Mouse (Mus musculus) layer of hippocampus, adult 11-12 months (tissue): ENCODE data around the gene Gpr152.
A peak's percentile ranks its signal among the peaks of the same experiment; 100 is the strongest.

Experiments used
- DNase-seq: peaks from one replicate; pipeline ENCODE4 v3.0.0; 2022; ENCODE audit warnings: low spot score

The Gpr152 gene

DNA sequence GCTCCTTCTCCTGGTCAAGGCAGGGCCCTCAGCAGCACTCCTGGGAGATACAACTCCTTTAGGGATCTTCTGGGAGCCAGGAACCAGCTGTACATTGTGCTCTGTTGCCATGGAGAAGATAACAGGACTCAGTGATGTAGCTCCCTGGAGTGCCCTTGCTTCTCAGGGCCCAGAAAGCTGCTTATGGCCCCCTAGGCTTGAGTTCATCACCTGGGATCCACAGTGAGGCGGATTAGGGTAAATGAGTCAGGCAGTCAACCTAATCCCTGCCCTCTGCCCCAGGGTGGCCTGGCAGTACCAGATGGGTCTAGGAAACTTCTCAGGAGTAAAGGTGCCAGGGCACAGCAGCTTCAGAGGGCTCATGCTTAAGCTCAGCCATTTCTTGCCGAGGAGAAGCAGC is at the start of gene Gpr152:
Gpr152 (plus strand) TSS at position 342 of the 400 bp plus-strand sequence.
- no peak for DNase-seq

DNA sequence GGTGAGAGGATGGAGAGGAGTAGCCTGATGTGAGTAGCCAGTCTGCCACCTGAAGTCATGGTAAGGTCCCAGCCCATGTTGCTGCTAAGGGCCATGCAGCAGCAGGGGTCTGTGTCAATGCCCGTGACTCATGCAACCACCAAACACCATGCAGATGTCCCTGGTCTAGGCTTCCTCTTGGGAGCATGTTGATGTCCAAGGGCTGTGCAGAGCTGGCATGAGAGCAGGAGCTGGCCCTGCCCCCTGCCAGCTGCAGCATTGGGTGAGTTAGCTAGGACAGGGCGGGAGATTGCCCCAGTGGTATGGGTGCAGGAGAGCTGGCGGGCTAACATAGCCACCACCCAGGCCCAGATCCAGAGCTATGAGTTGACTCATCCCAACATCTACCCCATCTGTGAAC is 49.1 kb upstream of the Gpr152 start:
- no peak for DNase-seq

DNA sequence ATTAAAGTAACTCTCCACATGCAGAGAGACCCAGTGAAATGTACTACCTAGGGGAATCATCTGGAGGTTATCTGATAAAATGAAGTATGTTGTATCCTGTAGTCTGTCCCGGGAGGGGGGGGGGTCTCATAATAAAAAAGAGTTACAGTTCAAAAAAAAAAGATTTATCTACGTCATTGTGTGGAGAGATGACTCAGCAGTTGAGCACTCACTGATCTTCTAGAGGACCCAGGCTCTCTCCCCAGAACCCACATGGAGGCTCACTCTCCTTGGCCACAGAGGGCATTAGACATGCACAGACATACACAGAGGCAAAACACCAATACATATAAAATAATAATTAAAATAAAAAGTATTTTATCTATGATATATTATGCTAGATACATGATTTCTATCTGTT is 48.2 kb upstream of the Gpr152 start:
- DNase-seq, result no peak

DNA sequence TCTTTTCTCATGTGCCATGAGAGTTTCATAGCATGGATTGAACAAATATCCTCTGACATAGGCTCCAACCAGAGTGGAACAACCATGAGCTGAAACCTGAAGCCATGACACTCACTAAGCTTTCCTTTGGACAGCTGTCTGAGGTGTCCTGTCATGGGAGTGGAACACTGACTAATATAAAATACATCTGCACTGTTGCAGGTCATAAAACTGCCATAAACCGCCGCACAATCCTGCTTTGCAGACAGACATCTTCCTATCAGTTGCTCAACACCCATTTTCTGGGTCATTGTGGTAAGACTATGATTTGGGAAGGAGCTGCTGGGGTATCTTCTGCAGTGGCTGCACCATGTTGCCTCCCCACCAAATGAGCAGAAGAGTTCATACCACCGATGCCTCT is 46.8 kb upstream of the Gpr152 start:
- DNase-seq, result no peak

DNA sequence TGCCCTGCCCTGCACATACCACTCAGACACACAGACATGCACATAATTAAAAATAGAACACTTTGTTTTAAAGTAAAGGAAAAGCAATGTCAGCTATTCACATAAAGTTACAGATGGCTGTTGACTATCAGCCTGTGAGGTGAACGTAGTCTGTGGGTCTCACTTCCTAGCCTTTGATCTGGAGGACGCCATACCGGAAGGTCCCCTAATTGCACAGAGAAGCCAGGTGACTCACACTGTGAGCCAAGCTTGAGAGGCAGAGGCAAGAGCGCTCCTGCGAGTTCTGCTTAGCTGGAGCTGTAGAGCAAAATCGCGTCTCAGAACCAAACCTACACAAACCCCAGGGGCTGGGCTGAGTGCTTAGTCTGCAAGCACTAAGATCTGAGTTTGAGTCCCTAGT is 45.8 kb upstream of the Gpr152 start:
- DNase-seq, result no peak

DNA sequence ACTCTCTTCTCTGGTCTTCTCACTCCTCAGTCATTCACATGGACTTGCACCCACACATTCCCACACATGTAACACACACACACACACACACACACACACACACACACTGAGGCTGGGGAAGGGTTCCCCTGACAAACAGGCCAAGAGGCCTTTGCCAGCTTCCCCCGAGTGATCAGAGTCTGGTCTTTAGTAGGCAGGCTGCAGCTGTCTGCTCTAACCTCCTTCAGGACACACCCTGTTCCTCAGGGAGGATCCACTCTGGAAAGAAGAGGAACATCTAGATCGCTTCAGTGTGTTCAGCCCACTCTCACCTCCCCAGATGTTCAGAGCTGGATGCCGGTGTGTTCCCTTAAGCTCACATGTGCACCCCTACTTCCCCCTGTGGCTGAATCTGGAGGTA is 45.2 kb upstream of the Gpr152 start:
- no peak for DNase-seq

DNA sequence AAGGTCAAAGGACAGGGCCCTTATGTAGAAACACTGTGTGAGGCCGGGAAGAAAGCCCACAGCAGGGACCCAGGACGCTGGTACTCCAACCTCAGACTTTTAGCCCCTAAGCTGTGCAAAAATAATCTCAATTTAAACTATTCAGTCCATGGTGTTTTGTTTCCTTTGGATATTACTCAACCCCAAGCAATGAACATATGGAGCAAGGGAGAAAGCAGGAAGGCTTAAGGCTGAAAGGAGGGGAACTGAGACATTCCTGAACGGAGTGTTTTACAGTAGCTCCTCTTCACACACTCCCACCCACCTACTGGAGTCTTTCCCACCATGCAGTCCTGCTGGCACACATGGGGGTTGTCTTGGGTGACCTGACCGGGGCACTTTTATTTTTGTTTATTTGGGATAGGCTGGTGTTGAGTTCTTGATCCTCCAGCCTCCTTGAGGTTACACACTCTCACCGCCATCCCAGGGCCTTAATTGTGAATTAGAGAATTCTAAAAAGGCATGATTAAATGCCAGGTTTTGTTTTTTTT is 44.7 kb upstream of the Gpr152 start:
- DNase-seq, result no peak

DNA sequence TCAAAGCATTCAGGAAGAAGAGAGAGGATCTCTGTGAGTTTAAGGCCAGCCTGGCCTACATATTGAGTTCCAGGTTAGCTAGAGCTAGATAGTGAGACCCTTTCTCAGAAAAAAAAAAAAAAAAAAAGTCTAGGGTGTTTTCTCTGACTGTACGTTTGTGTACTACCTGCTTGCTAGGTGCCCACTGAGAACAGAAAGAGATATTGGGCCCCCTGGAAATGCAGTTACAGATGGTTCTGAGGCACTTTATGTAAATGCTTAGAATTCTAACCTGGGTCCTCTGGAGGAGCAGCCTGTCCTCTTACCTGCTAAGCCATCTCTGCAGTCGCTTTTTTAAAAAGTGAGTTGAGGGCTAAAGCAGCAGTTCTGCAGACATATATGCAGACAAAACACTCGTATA is 43.8 kb upstream of the Gpr152 start:
- DNase-seq, result no peak

DNA sequence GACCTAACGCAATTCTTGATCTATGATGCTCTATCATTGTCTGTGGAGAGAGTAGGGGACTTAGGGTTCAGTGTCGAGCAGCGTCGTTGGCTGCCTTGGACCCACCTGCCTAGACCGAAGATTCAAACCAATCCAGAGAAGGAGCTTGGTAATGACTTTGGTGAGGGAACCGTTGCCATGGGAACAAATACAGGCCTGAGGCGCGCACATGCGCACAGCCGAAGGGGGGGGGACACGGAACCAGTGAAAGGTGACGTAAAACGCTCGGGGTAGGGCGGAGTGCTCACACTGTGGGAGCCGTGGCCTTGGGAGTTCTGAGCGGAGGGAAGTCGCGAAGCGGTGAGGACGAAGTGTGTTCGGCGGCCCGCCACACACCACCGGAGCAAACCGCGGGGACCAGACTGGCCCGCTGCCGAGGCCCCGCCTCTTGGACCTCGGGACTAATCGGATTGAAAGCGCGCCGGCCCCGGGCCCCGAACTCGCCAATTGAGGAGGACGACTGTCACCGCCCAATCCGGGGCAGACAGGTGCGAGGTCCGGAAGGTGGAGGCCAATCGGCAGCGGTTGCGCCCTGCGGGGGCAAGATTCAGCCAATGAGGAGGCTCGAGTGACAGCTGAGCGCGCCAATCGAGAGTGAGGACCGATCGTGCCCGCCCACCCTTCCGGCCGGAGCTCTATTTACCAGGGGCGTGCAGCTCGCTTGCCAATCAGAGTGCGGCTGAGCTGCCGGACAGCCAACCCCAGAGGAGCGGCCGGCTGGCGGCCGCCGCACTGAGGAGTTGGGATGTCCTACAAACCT is 42.7 kb upstream of the Gpr152 start, which contains the start of gene Cdk2ap2:
Cdk2ap2 (plus strand) TSS at position 541 of the 799 bp plus-strand sequence.
- DNase-seq, result peak; percentile 100

DNA sequence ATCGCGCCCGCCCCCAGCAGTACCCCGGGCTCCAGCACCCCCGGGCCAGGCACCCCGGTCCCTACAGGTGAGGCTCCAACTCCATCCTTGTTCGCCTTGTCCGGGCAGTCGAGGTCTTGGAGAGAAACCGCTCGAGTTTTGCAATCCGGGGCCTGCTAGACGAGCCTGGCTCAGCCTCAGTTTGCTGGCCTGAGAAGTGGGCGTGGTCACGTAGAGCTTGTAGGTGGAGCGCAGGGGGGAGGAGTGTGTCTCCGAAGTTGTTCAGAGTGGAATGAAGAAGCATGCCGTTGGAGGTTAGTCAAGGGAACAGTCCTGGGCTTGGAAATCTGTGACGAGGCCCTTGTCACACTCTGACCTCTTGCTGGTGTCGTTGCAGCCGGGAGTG is 42.2 kb upstream of the Gpr152 start:
- peak; percentile 77 for DNase-seq

DNA sequence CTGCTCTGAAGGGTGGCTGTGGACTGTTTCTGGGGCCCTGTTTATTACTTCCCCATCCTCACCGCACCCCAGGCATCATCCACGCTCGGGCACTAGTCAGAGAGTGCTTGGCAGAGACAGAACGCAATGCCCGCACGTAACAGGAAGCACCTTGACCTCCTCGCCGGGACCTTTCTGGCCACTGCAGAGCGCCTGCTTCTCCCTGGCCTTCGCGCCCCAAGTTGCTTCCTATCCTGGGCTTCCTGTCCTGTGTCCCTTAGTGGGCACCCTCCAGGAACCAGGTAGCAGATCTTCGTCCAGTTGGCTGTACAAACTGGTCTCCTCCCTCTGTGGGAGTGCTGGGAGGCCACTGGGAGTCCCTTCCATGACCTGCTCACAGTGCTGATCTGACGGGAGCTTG is 41.2 kb upstream of the Gpr152 start:
- no peak for DNase-seq

DNA sequence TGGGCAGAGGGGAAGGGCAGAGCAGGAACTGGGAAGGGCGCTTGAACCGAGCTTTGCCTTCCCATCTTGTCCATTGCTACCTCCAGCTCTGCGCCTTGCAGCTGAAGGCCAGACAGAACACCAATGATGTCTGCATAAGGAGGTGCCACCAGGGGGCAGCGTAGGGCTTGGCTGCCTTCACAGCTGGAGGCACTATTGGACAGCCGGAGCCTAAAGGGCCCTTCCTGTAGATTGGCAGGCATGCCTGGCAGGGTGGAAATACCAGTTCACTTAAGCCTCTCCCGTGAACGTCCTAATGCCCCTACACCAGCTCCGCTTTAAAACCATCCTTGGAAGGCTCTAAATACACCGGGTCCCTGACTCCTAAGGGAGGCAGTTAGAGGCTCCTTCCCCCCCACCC is 40.5 kb upstream of the Gpr152 start:
- DNase-seq, result peak; percentile 93

DNA sequence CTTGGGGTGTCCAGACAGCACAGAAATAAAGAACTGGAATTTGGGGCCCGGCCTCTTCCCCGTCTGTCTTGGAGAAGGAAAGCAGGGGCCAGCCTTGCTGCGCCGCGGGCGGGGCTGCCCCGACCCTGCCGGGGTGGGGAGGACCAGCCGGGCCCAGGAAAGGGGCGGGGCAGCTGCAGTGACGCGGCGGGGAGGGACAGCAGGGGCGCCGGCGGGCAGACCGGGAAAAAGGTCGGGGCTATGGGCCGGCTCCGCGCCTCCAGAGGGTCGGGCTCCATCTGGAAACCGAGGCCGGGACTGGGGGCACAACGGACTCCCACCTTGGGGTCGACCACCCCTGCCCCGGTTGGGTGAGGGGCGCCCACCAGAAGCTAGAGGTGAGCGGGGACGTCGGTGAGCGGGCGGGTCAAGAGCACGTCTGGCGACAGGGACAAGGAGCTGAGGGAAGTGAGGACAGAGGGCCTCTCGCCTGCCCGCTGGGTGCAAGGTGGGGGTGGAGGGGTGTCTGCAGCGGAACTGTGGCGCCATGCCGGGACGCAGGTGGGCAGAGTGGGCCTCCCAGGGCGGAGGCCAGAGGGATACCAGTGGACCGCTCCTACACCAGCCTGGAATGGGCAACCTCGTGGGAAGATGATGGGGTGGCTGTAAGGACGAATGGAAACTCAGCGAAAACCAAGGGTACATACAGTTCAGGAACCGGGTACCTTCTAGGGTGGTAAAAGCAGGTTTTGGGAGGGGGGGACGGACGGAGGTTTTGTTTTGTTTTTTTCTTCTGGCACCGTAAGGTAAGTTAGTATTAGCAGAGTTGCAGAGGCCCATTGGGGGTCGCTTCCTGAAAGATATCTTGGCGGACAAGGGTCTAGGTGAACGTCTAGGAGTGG is 39.5 kb upstream of the Gpr152 start, which contains the start of gene Pitpnm1:
Pitpnm1 (plus strand) TSS at position 162 of the 881 bp plus-strand sequence.
- no peak for DNase-seq

DNA sequence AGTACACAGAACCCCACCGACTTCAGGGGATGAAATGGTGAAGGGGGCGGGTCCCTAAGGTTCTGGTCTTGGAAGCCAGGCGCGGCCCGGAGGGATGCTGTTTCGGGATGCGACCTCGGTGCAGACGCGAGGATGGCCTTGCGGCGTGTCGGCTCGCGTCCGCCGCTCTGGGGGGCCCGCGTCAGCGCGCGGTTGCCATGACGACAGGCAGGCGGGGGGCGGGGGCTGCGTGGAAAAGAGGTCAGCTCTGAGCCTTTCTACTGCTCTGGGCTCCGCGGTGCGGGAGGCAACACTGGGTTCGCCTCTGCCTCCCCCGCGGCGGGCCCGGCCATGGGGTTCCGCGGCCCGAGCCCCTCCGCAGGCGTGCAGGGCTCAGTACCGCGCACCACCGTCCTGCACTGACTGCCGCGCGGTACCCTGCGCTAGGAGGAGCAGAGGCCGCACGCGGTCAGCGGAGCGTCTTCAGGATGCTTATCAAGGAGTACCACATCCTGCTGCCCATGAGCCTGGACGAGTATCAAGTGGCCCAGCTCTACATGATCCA is 38.8 kb upstream of the Gpr152 start:
- peak; percentile 60 for DNase-seq

DNA sequence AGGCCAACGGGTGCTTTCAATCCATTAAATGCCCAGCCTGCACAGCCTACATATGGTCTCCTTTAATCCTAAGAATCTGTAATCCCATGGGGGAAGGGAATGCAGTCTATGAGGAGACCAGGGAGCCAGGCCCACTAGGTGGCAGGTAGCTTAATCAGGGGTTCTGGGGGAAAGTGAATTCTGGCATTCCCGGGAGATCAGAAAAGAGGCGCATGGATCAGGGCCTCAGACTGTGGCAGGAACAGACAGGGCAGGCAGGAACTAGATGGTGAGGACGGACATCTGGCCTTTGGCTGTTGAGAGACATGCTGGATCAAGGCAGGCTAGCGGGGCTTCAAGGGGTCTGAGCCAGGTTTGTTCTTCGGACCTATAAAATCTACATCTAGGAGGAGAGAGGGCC is 38.1 kb upstream of the Gpr152 start:
- DNase-seq, result no peak

DNA sequence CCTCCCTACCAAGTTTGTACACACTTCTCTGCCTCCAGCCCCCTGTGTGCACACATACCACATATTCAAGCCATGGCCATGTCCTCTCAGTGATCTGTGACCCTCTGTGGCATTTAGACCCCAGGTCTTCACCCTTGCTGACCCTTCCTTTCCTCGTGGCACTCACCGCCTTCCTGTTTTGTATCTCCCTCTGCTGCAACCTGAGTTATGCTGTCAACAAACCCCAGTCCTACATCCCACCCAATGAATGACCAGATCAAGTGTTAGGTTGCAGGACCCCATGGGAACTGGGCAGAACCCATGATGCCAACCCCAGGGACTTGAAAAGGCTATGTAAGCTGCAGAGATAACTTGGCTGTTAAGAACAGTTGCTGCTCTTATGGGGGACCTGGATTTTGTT is 37.5 kb upstream of the Gpr152 start:
- no peak for DNase-seq

DNA sequence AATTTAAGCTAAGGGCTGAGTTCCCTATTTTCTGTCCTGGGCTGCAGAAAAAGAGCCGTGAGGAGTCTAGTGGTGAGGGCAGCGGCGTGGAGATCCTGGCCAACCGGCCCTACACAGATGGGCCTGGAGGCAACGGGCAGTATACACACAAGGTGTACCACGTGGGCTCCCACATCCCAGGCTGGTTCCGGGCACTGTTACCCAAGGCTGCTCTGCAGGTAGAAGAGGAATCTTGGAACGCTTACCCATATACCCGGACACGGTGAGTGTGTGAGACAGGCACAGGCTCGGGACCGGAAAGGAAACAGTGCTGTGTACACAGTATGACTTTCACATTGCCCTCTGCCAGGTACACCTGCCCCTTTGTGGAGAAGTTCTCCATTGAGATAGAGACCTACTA is 37.0 kb upstream of the Gpr152 start:
- DNase-seq, result no peak

DNA sequence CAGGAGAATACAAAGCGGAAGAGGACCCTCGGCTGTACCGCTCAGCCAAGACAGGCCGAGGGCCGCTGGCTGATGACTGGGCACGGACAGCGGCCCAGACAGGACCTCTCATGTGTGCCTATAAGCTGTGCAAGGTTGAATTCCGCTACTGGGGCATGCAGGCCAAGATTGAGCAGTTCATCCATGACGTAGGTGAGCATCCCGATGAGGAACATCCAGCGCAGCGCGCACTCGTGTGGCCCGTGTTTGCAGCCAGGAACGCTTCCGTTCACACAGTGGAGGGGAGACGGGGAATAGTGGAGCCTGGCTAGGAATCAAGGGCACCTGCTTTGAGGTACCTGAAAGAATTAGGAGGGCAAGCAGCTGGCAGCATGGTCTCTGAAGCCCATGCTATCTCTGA is 36.3 kb upstream of the Gpr152 start:
- no peak for DNase-seq

DNA sequence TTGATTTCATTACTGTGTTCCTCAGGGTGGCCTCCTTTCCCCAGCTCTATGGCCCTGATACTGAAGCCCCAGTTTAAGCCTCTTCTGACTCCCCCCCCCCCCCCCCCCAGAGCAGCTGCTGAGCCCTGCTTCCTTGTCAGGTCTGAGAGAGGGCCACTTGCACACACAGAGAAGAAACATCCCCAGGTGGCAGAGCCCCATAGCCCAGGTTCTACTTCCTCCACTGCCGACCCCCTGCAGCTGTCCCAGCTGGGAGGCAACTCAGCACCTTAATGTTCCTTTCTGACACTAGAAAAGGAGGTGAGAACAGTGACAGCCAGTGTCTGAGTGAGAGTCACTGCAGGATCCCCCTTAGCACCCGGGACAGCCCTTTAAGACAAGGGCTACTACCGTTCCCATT is 35.8 kb upstream of the Gpr152 start:
- no peak for DNase-seq

DNA sequence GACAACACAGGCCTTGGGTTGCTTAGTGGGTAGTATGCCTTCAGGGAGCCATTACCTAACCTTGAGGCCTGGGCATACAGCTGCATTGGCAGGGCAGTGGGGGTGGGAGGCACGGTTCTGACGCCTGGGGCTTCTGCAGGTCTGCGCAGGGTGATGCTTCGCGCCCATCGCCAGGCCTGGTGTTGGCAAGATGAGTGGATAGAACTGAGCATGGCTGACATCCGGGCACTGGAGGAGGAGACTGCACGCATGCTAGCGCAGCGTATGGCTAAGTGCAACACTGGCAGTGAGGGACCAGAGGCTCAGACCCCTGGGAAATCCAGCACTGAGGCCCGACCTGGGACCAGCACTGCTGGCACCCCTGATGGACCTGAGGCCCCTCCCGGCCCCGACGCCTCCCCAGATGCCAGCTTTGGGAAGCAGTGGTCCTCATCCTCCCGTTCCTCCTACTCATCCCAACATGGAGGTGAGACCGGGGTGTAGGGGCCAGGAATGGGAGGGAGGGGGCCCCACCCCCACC is 34.9 kb upstream of the Gpr152 start:
- no peak for DNase-seq

DNA sequence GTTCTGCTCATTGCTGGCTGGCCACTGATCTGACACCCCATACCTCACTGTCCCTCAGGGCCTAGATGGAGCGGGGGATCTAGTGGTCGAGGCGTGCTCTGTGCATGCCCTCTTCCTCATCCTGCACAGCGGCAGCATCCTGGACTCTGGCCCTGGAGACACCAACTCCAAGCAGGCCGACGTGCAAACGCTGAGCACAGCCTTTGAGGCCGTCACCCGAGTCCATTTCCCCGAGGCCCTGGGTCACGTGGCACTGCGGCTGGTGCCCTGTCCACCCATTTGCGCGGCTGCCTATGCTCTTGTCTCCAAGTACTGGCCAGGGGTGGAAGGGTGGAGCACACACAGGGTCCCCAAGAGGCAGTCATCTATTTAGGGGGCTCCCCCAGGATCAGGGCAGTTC is 32.9 kb upstream of the Gpr152 start:
- no peak for DNase-seq

DNA sequence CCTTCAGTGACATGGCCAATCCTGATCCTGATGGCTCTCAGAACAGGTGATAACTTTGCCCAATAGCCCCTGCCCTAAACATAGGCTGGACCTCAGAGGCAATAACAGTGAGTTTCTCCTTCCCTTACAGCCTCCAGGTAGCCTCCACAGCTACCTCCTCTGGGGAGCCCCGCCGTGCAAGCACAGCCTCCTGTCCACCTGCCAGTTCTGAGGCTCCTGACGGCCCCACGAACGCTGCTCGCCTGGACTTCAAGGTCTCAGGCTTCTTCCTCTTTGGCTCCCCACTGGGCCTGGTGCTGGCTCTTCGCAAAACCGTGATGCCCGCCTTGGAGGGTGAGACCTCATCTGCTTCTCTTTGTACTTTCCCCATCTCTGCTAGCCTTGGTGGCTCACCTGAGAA is 31.1 kb upstream of the Gpr152 start:
- no peak for DNase-seq
